Mouse (Mus musculus) liver, postnatal 0 days (tissue): ENCODE results near the gene Ruvbl2.

ENCODE experiments used
- CTCF ChIP-seq: sonication (generic); IDR thresholded peaks from 2 replicates; pipeline ENCODE4 v1.5.1; 2016; ENCODE audit warnings: antibody characterized with exemption, low read depth
- EP300 ChIP-seq: IDR thresholded peaks from 2 replicates; pipeline ENCODE4 v1.6.1; 2016; ENCODE audit warnings: antibody characterized with exemption, low read depth, mild to moderate bottlenecking

DNA sequence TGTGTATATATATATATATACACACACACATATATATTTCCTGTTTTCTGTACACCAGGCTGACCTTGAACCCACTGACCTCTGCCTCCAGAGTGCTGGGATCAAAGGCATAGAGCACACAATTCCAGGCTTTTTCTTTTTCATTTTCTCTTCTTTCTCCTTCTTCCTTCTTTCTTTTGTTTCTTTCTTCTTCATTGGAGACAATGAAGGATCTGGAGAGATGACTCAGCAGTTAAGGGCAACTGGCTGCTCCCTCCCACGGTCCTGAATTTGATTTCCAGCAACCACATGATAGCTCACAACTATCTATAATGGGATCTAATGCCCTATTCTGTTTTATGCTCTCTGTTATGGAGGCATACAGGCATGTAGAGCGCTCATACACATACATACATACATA, 41.1 kb downstream of the Ruvbl2 start:
- no peak for TF ChIP-seq CTCF
- no peak for TF ChIP-seq EP300
